Mouse (Mus musculus) forebrain, embryonic 16.5 days (tissue): ENCODE measurements around the gene Rnase13. TPM values are rescaled to one million over a fixed set of nuclear protein-coding genes. Genes with fewer than 3 reads are reported as not detected.

Source experiments
- ATAC-seq: fragments of 200-750 bp; cut with Nextera tagmentation; 2 replicates; pipeline ENCODE4 v1.8.0; 2017; ENCODE audit warnings: mild to moderate bottlenecking, moderate library complexity
- H3K27ac ChIP-seq: fragments of 300-500 bp; sonication (generic); 2 replicates; pipeline ENCODE4 v1.5.1; 2014; ENCODE audit warnings: low read length, control low read depth
- H3K27me3 ChIP-seq: fragments of 300-500 bp; sonication (generic); replicated peaks from 2 replicates; pipeline ENCODE4 v1.6.1; 2014; ENCODE audit warnings: low read length; ENCODE audit not compliant: control insufficient read depth, insufficient read depth
- H3K36me3 ChIP-seq: fragments of 300-500 bp; sonication (generic); 2 replicates; pipeline ENCODE4 v1.6.1; 2014; ENCODE audit not compliant: control insufficient read depth, insufficient read depth
- H3K4me1 ChIP-seq: fragments of 300-500 bp; sonication (generic); replicated peaks from 2 replicates; pipeline ENCODE4 v1.6.1; 2014; ENCODE audit warnings: low read length; ENCODE audit not compliant: control insufficient read depth, insufficient read depth
- H3K4me2 ChIP-seq: fragments of 300-500 bp; sonication (generic); 2 replicates; pipeline ENCODE4 v1.6.1; 2014; ENCODE audit warnings: mild to moderate bottlenecking, low read length, control low read depth
- H3K4me3 ChIP-seq: fragments of 300-500 bp; sonication (generic); replicated peaks from 2 replicates; pipeline ENCODE4 v1.5.1; 2014; ENCODE audit warnings: mild to moderate bottlenecking, low read length, control low read depth
- H3K9ac ChIP-seq: fragments of 300-500 bp; sonication (generic); replicated peaks from 2 replicates; pipeline ENCODE4 v1.6.1; 2014; ENCODE audit warnings: low read depth, low read length, control low read depth
- H3K9me3 ChIP-seq: fragments of 300-500 bp; sonication (generic); 2 replicates; pipeline ENCODE4 v1.6.1; 2016; ENCODE audit warnings: low read length; ENCODE audit not compliant: control insufficient read depth
- WGBS: fragments of 180-500 bp; shearing (Covaris S2); extraction: QIAGEN DNeasy Blood & Tissue Kit; methylation state at CpG from one replicate; pipeline ENCODE4 v1.1.7; 2014; 5-methylcytosine and 5-hydroxymethylcytosine counted together
- polyA plus RNA-seq: library from polyadenylated mRNA; unstranded; fragments of >200 nt; fragmentation: Nextera tagmentation; extraction: Ambion mirVana; gene quantifications from 2 replicates; pipeline ENCODE4 v1.2.1, GENCODE M21; 2015

The Rnase13 gene
- polyA plus RNA-seq, 1 experiment from 2014 or later = not detected

GRCm38 (mm10) chr14:51903782-51904181, 18.8 kb downstream of the Rnase13 start:
- H3K4me3 ChIP-seq = no peak overlapping the region
- H3K4me2 ChIP-seq = no peak overlapping the region
- no peak overlapping the region for H3K9ac ChIP-seq
- no peaks in the 10 kb centered on the region for H3K4me1 ChIP-seq
- no peak for ATAC-seq
- no peaks in the 10 kb centered on the region for H3K9me3 ChIP-seq
- no peaks in the 10 kb centered on the region for H3K36me3 ChIP-seq
- H3K27ac ChIP-seq = no peak overlapping the region
- H3K27me3 ChIP-seq = no peaks in the 10 kb centered on the region
- WGBS = 92% methylated on average over 9 of the region's 9 CpGs

GRCm38 (mm10) chr14:51902806-51903710, 19.5 kb downstream of the Rnase13 start:
- peak; percentile 75 for ATAC-seq
- Histone ChIP-seq H3K4me1 (no peaks in the 10 kb centered on the region), H3K9me3 (no peaks in the 10 kb centered on the region), H3K27me3 (no peaks in the 10 kb centered on the region), H3K9ac (no peak overlapping the region), H3K4me2 (no peak overlapping the region), H3K4me3 (no peak overlapping the region), H3K36me3 (no peaks in the 10 kb centered on the region), H3K27ac (no peak overlapping the region)
- 62% methylated on average over 9 of the region's 9 CpGs for WGBS

GRCm38 (mm10) chr14:51899351-51899750, 23.2 kb downstream of the Rnase13 start:
- no peak overlapping the region for H3K4me3 ChIP-seq

GRCm38 (mm10) chr14:51896539-51897170, 25.9 kb downstream of the Rnase13 start:
- Histone ChIP-seq H3K27ac (no peak overlapping the region), H3K36me3 (peaks cover 5% of the 10 kb centered on the region), H3K9me3 (no peaks in the 10 kb centered on the region), H3K4me1 (no peaks in the 10 kb centered on the region), H3K4me3 (no peak overlapping the region), H3K4me2 (no peak overlapping the region), H3K9ac (no peak overlapping the region), H3K27me3 (no peaks in the 10 kb centered on the region)
- 59% methylated on average over 8 of the region's 8 CpGs for WGBS
- ATAC-seq = no peak

More at GRCm38 (mm10) chr14:51899351-51899750, 23.2 kb downstream of the Rnase13 start:
- Histone ChIP-seq H3K27me3 (no peaks in the 10 kb centered on the region), H3K36me3 (no peaks in the 10 kb centered on the region), H3K9me3 (no peaks in the 10 kb centered on the region), H3K9ac (no peak overlapping the region), H3K4me1 (no peaks in the 10 kb centered on the region), H3K27ac (no peak overlapping the region), H3K4me2 (no peak overlapping the region)
- WGBS = 97% methylated on average over 1 of the region's 1 CpGs
- no peak for ATAC-seq

- Histone ChIP-seq H3K4me1 (no peaks in the 10 kb centered on the region), H3K4me3 (no peak overlapping the region), H3K27ac (no peak overlapping the region), H3K27me3 (no peaks in the 10 kb centered on the region), H3K4me2 (no peak overlapping the region), H3K9me3 (no peaks in the 10 kb centered on the region), H3K9ac (no peak overlapping the region), H3K36me3 (peaks cover 10% of the 10 kb centered on the region)
- ATAC-seq = no peak
- 91% methylated on average over 6 of the region's 6 CpGs for WGBS
Observed at GRCm38 (mm10) chr14:51896019-51896418, 26.6 kb downstream of the Rnase13 start.

- peaks cover 14% of the 10 kb centered on the region for H3K36me3 ChIP-seq
- WGBS = 83% methylated on average over 14 of the region's 14 CpGs
- H3K4me2 ChIP-seq = no peak overlapping the region
- H3K9me3 ChIP-seq = no peaks in the 10 kb centered on the region
- H3K9ac ChIP-seq = no peak overlapping the region
- no peaks in the 10 kb centered on the region for H3K4me1 ChIP-seq
- no peak overlapping the region for H3K4me3 ChIP-seq
- ATAC-seq = no peak
- no peaks in the 10 kb centered on the region for H3K27me3 ChIP-seq
- no peak overlapping the region for H3K27ac ChIP-seq
Observed at GRCm38 (mm10) chr14:51895071-51895470, 27.5 kb downstream of the Rnase13 start.

GRCm38 (mm10) chr14:51893809-51894208, 28.8 kb downstream of the Rnase13 start:
- Histone ChIP-seq H3K4me3 (no peak overlapping the region), H3K9me3 (no peaks in the 10 kb centered on the region), H3K27ac (no peak overlapping the region), H3K27me3 (no peaks in the 10 kb centered on the region), H3K9ac (no peak overlapping the region), H3K4me1 (no peaks in the 10 kb centered on the region), H3K36me3 (peaks cover 21% of the 10 kb centered on the region), H3K4me2 (no peak overlapping the region)
- ATAC-seq = no peak
- WGBS = 64% methylated on average over 3 of the region's 3 CpGs

- Histone ChIP-seq H3K36me3 (peaks cover 21% of the 10 kb centered on the region), H3K9me3 (no peaks in the 10 kb centered on the region), H3K9ac (no peak overlapping the region), H3K27me3 (no peaks in the 10 kb centered on the region), H3K4me3 (no peak overlapping the region), H3K4me2 (no peak overlapping the region), H3K27ac (no peak overlapping the region), H3K4me1 (no peaks in the 10 kb centered on the region)
- no peak for ATAC-seq
- 35% methylated on average over 10 of the region's 10 CpGs for WGBS
Observed at GRCm38 (mm10) chr14:51893094-51893794, 29.3 kb downstream of the Rnase13 start.
